Mouse (Mus musculus) mouse embryonic stem cell (cell line): ENCODE measurements around the gene Afm.

Source experiments
- in situ Hi-C, 2 experiments: fragments of 300-500 bp; cut with MboI; formaldehyde crosslinking; loops; 1 replicate in 1 of 2; 3 replicates in 1 of 2; pipeline ENCODE4 v1.14.3; 2019 to 2020; ENCODE audit warnings: low sequenced_read_pairs in 2 of 2, low pct_unique_long_range_greater_than_20kb in 1 of 2, mixed read lengths in 1 of 2; ENCODE audit not compliant: unreplicated experiment in 1 of 2

Afm gene

DNA sequence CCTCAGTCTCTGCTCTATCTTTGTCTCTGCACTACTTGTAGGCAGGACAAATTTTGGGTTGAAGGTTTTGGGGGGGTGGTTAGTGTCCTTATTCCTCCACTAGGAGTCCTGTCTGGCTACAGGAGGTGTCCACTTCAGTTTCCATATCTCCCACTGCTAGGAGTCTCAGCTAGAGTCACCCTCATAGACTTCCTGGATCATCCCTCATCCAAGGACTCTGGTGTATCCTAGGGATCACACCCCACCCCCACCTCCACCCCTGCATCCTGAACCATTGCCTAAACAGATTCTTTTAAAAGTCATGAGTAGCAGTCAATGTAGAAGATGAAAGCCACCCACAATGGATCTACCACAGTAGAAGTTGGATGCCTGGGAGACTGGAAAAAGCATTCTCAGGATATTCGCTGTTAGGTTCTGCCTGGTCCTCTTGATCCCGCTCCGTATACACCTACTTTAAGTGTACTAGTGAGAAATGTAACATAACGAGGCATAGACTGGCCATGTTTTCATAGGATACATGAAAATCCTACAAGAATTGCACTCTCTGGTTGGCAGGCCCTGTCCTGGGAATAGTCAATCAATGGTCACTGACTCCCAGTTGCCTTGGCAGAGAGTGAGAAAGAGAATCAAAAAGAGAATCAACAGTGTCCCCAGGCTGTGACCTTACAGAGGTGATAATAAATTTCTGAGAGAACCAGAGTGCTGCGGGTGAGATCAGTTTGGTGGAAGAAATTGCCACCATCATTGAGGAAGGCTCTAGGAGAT is 8.7 kb upstream of the Afm start:
- in situ Hi-C loops: no loop called here

DNA sequence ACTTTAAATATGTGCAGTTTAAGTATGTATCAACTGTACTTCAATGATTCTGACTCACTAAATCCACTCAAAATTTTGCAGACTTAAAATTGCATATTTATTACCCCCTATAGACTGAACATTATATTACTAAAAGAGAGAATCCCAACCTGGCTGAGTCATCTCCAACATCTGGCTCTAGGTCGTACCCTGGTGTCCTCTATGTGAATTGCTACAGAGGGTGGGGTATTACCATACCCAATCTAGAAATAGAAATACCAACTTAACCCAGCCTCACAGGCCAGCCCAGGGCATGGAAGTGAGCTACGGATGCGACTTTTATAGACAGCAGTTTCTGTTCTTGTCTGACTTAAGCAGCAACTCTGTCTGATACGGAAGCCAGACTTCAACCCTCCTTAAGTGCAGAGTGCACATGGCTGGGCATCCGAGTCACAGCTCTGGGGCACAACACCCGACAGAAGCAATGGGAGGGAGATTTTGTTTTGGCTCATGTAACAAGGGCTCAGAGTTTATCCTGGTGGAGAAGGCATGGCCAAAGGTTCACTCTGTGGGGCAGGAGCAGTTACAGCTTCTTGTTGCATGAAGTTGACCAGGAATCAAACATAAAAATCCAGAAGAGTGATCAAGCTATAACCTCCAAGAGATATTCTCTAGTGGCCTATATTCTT is 6.3 kb upstream of the Afm start:
- in situ Hi-C loops: no loop called here

DNA sequence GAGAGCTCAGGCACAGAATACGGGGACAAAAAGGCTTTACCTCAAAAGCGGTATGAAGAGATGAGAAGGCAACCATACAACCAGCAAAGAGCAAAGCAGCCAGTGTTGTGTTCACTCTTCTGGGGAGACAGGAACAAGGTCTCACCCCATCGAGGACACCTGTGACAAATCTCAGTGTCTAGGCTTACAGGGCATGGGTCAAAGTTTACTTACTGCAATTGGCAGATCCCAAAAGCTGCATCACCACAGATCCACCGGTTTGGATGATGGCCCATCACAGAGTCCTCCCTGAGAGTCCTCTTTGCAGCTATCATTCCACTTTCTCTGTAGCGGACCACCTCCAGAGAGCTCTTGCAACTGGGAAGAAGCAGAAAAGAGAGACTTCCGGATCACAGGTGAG is 3.2 kb upstream of the Afm start:
- in situ Hi-C loops: no loop called here

DNA sequence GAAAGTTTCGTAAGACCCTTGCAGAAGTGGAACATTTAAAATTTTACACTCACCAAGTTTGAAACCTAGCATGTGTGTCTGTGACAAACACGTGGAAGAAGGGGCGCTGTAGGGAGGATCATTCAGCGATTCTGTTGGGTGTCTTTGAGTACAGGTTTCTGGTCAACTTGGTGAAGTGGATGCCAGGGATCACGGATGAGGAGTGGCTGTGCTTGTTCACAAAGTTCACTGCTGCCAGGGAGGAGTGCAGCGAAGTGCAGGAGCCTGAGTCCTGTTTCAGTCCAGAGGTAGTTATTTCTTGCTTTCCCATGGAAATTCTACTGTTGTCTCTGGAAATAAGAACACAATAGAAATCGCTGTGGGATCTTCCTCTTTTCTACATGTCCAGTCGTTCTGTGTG is 32.5 kb downstream of the Afm start:
- in situ Hi-C loops: no loop called here

DNA sequence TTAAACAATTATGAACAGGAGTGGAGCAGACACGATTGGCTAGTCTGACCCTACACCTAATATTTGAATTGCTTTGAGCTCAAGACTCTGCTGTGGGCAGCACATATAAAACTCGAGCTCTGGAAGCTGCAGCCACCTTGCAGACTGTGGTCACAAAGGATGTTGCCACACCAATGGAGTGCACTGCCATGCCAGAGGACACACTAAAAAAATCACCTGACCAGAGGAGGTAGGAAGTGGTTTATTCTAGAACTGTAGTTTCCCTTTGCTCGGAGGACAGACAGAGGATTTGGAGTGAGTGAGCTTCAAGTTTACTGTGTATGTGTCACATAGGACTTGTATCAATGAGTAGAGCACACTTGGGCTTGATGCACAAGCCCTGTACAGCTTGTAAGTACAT is 37.3 kb downstream of the Afm start:
- in situ Hi-C loops: no loop called here

DNA sequence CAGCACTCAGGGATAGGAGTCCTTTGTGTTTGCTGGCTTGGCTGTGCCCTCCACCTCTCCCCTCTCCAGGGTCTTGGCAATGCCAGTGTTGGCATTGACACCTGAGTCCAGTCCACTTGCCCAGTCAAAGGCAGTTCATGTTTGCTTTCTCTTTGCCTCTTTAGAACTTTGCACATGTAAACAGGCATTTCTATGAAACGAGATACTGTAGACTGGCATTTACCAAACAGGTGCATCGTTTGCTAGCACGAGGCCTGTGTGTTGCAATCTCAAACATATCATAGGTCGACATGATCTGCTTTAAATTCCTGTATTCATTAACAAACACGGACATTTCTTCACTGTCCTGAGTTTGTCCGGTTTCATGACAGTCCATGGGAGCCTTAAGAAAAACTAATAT is 42.0 kb downstream of the Afm start, which contains the start of gene 5830473C10Rik:
5830473C10Rik (plus strand) TSS at position 365 of the 400 bp plus-strand sequence.
- in situ Hi-C loops: no loop called here

DNA sequence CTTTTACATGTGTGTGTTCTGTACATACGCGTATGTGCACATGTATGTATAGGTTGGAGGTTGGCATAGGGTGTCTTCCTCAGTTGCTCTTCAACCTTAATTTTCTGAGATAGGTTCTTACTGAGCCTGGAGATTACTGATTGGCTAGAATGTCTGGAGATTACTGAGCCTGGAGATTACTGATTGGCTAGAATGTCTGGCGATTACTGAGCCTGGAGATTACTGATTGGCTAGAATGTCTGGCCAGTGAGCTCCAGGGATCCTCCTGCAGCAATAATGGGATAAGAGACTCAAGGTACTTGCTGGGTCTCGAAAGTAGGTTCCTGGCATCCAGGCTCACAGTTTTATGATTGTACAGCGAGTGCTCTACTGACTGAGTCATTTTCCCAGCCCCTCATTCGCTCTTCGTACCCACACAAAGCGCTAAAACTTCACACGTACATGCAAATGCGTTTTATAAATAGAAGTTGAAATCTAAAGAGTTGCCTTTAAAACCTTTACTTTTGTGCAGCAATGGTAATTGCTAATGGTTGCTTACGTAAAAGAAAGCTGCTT is 43.1 kb downstream of the Afm start:
- in situ Hi-C loops: no loop called here

DNA sequence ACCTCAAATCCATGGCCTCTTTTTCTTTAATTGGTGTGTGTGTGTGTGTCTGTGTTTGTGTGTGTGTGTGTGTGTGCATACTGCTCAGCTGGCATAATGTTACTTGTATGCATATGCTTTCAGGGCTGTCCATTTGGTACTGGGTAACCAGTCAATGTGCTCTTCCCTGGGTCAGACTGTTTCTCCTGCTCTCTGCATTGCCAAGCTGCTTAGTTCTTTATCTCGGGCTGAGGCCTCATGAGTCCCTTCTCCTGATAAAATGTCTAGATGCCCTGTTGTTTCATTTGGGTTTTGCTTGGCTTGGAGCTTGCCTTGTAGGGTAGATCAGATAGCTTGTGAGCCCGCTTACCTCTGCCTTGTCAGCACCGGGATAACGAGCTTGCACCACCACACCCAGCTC is 44.1 kb downstream of the Afm start:
- in situ Hi-C loops: no loop called here

DNA sequence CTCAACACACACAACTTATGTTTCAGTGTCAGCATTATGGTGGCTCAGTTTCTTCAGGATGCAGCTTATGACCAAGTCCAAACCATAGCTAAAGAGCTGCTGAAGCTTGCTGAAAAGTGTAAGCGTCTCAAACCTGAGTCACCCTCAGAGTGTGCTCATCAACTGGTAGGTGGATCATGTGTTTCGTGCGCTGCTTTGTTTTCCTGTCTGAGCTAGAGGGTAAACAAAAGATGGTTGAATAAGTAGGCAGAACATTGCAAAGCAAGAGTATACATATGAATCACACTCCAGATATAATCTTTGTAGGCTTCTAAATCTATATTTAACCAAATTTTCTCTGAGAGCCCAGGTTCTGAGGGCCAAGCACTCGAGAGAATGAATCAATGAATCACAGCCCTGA is 45.4 kb downstream of the Afm start:
- in situ Hi-C loops: no loop called here

DNA sequence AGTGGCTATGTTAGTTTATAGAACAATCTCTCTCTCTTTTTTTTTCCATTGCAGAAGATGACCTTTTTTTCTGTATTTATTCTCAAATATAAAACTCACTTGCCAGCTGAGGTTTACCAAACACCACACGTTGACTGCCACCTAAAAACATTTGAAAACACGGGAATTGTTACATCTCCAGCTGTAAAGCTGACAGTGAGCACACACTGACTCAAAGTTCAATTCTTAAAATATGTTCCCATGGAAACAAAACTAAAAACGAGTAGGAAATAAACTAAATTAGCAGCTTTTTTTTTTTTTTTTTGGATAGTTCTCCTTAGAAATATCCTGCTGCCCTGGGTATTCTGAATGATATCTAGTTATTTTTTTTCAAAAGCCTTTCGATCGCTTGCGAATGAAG is 46.5 kb downstream of the Afm start:
- in situ Hi-C loops: no loop called here

DNA sequence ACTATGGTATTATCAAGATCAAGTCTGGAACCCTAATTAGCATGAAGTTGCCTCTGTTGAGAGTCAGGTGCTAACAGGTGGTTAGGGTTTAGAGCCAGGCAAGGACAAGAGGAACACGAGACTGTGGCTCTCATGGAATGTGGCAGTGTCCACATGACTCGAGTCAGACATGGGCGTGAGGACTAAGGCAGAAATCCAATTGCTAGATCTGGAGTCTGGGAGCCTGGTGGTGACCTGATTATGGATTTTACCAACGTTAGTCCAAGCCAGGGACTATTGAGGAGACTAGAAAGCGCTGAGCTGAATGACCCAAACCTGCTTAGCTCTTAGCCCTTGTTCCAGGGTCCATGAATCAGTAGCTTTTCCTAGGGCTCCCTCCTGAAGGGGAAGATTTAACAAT is 49.1 kb downstream of the Afm start:
- in situ Hi-C loops: no loop called here

DNA sequence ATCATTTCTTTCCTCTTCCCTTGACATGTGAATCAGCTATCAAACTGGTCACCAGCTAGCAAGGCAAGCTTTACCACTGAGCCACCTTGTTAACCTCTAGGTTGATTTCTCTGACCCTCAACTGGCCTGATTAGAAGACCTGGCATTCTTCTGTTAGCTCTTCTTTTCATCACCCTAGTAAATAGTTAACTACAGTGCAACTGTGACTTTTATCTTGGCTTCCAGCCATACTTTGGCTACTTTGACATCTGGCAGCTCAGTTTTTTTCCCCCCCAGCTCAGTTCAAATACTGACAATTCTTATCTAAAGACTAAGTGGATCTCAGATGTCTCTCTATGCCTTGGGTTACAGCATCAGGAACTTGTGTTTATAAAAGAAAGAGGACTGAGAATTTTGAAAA is 49.6 kb downstream of the Afm start:
- in situ Hi-C loops: no loop called here

DNA sequence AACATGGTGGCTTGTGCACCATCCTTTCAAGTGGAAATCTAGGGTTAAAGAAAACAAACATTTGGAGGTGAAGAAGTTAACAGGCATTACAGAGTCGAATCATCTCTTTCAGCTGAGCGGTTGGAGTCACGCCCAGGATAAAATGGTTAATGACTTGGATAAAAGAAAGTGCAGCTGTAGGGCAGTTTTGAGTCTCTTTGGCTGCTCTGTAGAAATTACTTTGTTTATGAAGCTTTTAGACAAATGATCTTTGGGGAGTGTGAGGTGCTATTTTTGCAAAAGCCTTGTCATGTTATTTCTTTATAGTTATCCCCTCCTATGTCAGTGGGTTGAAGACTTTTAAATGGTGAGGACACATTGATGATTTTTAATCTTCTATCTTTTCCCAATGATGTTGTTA is 52.5 kb downstream of the Afm start:
- in situ Hi-C loops: no loop called here

DNA sequence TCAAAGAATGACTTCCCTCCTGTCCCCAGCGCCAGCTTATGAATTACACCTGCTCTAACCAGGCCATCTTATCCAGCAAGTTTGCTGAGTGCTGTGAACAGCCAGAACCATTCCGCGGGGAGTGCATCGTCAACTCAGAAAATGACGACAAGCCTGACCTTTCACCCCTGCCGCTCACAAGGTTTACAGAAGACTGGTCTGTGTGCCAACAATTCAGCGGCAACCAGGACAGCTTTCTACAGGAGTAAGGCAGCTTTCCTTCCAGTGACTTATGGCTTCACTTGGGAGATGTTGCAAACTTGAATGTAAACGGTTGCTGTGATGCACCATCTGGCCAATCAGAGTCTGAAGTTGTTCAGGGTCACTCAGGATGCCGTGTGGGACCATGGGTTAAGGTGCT is 59.0 kb downstream of the Afm start:
- in situ Hi-C loops: no loop called here

DNA sequence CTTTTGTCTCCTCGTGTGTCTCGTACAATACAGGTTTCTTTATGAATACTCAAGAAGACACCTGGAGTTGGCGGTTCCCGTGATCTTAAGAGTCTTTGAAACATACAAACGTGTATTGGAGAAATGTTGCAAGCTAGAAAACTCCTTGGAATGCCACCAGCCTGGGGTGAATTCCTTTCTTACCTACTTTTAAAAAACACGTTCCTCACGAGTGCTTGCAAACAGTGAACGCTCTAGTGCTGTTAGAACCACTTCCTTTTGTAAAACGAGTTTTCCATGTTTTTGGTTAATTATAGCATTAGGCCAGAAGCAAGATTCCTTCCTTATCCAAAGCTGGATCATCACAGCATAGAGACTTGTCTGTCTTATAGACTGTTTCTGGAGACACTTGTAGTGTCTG is 60.8 kb downstream of the Afm start:
- in situ Hi-C loops: no loop called here

DNA sequence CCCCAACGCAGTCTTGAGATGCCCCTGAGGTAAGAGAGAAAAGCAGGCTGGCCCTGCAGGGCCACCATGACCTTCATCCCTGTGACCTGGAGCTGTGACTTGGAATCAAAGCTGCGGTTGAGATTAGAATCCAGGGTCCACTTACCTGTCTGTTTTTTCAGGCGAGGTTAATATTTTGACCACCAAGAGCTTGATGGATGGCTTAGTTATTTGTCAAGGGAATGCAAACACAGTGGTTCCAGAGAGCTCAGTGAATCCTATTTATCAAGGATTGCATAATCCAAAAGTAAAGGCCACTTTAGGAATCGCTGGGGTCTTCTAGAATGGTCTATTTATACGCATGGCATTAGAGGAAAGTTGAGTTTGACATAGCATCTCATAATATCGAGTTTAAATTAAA is 63.4 kb downstream of the Afm start:
- in situ Hi-C loops: no loop called here

DNA sequence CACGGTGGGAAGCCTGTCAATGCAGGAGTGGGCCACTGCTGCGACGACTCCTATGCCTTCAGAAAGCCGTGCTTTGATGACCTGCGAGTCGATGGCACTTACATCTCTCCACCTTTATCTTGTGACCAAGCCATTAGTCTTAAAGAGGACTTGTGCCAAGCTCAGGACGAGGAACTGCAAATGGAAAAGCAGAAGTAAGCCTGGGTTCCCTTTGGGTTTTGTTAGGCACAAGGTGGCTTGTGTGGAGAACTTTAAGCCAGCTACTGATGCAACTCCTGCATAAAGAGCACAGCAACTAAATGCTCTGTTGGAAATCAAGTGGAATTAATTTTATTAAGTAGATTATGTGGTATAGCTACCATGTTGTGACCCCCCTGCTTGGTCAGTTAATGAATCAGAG is 66.1 kb downstream of the Afm start:
- in situ Hi-C loops: no loop called here

DNA sequence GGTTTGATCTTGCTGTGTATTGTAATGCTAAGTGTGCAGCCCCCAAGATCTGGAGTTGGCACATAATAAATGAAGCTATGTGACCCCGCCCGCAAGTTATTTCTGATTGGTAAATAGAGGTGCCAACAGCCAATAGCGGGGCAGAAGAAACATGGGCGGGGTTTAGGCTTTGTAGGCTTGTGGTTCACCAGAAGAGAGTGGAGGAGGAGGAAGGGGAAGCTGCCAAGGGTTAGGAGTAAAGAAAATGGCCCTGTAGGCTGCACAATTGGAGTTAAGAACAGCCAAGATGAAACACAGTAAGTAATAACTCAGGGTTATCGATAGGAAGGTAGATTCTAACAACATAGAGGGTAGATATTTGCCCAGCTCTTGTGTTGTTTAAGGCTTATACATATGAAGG is 67.8 kb downstream of the Afm start:
- in situ Hi-C loops: no loop called here

DNA sequence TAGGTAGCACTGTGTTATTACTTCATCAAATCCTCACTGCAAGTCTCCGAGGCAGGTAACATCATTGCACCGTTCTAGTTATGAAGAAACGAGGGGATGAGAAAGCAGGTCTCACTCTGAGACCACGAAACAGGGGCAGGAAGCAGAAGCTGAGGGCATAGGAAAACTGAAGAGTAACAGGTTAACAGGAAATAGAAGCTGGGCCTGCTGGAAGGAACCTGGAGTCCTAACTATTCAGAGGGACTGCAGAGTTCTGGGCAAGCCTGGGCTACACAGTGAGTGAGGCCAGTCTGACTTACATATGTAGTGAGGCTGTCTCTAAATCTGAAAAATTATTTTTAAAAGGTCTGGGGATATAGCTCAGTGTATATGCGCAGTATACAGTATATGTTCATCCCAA is 69.4 kb downstream of the Afm start:
- in situ Hi-C loops: no loop called here
